Mouse (Mus musculus) frontal cortex, adult (tissue): ENCODE data around the gene Rffl.

Experiments
- ATAC-seq: cut with Nextera tagmentation; 2 replicates; pipeline ENCODE4 v1.9.2; 2017; ENCODE audit warnings: mild to moderate bottlenecking, moderate library complexity, mixed read lengths; ENCODE audit not compliant: low TSS enrichment

Gene Rffl

DNA sequence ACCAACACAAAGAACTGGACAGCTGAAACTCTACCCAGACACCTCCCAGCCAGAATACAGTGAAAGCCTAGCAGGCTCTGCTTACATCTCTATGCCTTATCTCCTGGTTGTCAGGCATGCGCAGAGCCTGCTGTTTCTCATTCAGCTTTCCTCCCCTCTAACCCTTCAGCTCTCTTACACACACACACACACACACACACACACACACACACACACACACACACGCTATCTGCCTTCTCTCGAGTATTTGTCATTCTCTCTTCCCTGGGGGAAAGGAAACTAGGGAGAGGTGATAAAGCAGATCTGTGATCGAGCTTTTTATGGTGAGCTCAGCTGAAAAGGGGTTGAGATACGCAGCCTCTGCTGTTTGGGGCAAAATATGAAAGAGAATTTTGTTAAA, 3.9 kb upstream of the Rffl start:
- ATAC-seq: no peak

DNA sequence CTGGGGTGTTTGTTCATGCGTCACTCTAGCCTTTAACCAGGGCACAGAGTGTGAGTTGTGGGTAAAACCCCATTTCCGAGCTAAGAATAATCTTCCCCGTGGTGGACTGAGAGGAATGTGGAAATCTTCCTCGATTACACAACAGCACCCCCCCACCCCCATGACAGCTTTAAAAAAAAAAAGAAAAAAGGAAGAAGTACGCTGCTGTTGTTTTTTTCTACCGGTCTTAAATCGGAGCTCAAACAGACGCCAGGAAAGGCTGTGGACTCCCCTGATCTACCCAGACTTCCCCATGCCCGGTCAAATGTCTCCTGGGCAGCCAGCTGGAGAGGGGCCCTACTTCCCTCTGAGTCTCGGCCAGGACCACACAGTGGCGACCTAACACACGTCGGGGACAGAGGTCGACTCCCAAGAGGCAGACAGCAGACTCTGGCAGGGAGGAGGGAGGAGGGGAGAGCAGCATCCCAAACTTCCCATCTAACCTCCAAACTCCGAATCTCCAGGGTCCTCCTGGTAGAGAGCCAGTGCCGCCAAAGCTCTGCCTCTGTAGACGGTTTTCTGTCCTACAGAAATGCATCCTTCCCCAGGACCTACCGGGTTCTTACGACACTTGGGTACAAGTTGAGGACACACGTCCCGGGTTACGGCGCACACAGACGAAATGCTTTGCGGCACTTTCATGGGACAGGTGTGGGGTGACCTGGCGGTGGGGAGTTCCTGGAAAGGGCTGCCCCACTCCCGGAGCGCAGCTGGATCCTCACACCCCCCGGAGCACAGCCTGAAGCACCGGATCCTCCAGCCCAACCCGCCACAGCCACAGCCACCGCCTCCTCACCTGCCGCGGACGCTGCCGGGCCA, 608 bp downstream of the Rffl start:
- ATAC-seq: peak; percentile 51

DNA sequence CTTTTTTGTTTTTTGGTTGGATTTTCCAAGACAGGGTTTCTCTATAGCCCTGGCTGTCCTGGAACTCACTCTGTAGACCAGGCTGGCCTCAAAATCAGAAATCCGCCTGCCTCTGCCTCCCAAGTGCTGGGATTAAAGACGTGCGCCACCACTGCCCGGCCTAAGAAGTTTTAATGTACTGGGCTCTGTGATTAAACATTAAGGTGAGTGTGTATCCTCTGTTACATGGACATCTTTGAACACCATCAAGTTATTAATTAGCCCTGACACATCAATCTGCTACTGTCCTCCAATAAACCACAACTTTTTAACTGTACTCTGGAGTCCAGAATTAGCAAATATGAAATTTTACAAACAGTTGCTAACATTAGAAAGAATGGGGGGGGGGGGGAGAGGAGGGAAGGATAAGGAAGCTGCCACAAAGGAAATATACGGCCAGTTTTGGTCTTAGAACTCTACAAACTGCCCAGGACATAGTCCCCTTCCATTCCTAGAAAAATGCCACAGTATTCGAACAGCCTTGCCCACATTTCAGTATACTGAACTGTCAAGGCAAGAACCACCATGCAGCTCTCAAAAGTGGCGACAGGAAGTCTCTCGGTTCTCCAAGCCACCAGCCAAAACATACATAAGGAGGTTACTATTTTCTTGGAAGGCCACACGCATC, 1.4 kb downstream of the Rffl start:
- ATAC-seq: peak; percentile 15; the same call in 1 of the 2 replicates

DNA sequence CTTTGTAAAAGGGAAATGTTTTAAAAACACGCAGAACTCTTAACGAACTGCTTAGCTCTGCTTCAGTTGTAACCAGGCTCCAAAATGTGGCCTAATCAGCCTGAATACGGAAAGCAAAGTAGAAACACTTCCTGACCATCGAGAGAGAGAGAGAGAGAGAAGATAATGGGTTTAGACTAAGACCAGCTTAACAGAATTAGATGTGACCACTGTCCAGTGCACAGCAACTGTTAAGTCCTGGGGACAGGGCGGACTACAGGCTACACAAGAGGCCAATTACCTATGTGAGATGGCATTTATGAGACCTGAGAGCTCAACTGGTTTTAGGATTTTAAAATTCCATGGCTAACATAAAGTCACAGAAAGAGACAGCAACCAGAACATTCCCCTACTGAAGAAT, 3.1 kb downstream of the Rffl start:
- ATAC-seq: no peak

DNA sequence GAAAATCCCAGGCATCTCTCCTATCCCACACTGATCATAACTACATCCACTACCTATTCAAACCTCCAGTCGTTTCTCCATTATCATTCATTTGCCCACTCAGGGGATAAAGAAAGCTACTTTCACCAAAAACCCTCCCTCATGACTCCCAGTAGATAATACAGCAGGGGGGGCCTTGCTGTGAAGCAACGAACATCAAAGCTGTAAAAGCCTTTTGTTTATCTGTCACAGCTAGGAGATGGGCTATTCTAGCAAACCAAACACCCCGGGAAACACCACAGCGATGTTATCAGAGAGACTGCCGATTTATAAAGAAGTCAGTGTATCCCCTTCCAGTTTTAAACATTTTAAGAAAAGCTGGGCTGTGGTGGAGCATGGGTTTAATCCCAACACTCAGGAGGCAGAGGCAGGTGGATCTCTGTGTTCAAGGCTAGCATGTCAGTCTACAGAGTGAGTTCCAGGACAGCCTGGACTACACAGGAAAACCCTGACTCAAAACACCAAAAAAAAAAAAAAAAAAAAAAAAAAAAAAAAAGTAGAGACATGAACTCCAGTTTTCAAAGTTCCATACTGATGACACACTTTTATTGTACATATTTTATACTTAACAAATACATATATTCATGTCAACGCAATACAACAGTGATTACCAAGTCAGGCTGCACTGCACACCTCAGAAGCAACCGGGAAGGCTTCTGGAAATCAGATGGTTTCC, 4.0 kb downstream of the Rffl start:
- no peak for ATAC-seq

DNA sequence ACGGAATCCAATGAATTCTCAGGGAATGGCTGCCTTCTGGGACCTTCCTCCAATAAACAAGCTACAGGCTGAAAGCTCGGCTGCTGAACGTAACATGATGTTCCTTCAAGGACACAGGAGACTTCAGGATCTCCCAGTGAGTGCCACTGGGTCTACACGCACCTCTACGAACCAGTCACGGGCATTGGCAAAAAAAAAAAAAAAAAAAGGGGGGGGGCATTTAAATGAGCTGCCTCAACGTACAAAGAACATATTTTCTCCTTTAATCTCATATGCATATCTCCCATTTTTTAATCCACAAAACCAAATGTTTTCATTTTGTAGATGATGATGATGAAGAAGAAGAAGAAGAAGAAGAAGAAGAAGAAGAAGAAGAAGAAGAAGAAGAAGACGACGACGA, 5.1 kb downstream of the Rffl start:
- no peak for ATAC-seq

DNA sequence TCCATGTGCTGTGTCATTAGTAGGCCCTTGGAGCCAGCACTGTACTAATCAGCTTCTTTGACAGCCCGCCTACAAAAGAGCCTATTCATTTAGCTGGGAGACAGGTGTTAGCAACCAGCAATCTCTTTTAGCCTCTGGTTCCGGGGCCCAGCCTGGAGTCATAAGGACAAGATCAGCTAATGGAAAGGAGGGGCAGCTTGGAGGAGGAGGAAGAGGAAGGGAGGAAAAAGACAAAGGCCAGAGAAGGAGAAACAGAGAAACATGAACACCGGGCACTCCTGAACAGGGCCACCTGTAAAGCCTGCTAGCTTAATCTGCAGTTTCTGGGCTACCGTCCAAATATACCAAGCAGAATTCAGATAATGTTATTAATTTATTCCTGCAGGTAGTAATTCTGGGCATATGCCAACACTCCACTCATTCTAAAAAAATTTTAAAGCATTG, 7.5 kb downstream of the Rffl start:
- ATAC-seq: no peak

DNA sequence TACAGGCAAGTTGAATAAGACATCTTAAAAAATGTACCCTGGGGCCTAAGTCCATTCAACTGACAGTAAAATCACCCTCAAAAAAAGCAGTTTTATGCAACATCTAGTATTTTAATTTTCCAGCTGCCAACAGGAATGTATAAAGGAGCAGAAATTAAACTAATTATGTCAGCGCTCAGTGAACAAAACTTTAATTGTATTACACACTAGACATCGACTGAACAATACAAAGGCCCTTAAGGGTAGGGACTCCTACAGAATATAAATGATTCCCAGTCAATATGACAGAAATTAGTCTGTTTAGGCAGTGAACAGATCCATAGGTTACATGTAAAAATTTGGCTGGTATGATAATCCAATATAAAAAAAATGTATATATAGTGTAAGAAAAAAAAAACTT, 8.0 kb downstream of the Rffl start:
- ATAC-seq: no peak

DNA sequence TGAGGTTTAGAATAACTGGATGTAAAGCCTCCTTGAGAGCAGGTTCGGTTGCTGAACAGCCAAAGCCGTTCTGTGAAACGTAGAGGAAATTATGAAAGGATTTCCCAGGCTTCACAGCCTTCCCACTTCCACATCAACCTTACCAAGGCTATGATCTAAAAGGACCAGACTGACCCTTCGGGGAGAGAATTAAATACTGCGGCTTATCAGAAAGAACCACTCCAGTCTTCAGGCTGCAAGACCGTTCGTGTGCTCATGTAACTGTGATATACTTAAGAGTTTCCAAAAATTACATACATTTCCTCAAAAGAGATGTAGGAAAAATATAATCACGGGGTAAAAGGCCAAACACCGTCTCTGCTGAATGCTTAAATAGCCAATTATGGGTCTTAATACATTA, 8.4 kb downstream of the Rffl start:
- no peak for ATAC-seq

DNA sequence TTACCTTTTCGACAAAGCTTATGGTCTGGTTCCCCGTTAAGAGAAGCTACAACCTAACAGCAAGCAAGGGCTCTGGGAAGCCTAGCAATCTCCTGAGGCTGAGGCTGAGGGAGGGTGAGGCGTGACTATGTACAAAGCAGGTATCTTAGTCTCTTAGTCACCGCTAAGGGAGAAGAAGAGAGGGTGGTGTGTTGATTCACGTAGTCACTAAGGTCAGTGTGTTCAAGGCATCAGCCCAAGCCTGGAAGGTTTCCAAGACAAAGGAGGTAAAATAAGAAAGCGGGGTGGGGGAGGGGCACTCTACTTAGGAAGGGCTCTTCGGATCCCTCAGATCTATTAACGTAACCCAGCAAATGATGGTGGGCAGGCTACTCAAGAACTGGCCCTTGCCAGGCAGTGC, 9.5 kb downstream of the Rffl start:
- ATAC-seq: no peak

DNA sequence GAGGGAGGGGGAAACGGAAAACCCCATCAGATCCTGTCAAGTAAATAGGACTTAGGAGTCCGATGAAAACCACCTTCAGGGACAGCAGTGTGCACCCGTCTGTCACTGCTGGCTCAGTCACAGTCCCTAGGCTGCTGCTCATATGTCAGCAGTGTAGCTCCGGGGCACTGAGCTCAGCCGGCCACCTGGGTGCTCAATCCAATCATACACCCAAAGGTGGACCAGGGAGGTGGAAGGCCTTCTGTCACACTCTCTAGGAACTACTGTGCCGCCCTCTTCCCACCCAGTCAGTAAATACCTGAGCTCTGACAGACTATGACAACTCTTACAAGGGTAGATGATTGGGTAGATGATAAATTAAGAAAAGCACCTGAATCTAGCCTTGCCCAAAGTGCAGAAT, 10.3 kb downstream of the Rffl start:
- ATAC-seq: no peak

DNA sequence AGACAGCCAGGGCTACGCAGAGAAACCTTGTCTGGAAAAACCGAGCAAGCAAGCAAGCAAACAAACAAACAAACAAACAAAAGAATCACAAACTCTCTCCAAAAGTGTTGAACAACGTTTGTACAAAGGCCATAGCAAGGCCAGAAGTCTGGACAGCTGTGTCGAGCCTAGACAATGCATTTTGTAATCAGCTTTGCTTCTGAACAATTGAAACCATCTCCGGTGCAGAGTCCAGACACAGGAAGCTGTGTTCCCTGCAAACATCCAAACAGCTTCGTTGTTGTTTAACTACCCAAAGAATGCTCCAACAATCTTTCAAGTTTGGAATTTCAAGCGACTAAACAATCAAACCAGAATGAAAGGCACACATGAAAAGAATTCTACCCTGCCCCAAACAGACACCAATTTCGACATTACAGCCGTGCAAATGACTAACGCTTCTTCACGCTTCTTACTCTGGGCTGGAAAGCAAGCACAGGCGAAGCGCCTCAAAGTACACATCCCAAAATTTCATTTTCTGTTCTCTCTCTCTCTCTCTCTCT, 13.6 kb downstream of the Rffl start:
- no peak for ATAC-seq

DNA sequence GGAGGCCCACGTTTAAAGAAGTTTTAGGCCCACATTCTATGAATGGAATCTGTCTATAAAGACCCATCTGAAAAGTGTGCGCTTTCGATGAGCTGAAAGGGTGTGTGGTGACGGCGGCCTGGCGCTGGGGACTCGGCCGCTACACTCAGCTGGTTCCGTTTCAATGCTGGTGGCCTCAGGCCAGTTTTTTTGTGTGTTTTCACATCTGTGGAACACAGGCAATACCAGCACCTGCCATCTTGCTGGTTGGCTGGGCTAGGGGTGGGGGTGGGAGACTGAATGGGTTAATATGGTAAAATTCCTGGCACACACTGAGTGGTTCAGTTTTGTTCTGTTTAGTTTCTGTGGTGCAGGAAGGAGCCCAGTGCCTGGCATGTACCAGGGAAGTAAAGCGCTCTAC, 15.0 kb downstream of the Rffl start:
- no peak for ATAC-seq

DNA sequence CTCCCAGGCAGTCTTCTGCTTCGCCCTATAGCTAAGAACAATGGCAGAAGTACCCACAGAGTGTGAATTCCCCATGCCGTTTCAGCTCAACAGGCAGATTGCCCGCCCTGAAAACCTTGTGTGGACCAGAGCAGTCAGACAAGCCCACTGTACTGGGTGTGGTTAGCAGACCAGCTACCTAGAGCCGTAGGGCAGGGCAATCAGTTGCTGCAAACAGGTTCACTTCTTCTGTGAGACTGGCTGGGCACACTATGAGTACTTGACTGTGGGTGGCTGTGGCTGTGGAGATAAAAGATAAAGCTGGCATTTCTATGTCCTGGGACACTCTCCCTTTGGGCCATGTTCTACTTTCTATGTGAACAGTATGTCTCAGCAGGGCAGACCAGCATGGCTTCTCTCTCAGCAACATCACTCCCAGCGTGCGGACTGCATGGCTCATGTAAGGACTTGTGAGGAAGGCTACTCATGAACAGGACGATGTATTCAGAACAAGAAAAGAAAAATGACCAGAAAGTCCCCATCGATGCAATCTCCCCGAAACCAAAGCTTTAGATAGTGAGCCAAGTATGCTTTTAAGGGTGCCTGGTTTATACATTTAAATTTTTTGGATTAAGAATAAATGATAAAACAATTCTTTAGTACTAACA, 15.6 kb downstream of the Rffl start:
- no peak for ATAC-seq

DNA sequence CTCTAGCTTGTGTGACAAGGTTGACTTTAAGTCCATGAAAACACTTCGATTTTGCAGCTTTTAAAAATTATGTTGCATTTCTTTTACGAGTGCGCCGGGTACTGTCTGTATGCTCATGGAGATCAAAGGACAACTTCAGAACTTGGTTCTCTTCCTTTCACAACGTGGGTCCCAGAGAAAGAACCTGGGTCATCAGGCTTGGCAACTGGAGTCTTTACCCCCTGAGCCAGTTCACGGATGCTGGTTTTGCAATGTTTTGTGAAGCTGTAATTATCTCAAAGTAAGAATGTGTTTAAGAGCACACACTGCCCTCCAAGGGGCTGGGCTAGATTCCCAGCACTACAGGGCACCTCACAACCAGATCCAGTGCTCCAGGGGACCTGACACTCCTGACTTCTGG, 16.9 kb downstream of the Rffl start:
- no peak for ATAC-seq

DNA sequence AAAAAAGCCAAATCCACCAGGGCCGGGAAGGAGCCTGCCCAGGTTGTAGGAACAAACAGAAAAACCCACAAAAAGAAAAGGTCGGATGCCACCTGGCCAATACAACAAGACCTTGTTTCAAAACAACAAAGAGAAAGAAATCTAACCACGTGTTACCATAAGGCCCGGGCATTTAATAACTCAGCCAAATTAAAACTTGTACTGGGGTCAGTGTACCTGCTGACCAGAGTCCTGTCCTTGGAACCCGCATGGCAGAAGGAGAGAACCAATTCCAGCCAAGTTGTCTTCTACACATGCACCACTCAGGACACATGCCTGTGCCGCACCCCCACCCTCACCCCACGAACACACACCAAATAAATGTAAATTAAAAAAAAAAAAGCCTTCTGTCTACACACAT, 18.1 kb downstream of the Rffl start:
- no peak for ATAC-seq

DNA sequence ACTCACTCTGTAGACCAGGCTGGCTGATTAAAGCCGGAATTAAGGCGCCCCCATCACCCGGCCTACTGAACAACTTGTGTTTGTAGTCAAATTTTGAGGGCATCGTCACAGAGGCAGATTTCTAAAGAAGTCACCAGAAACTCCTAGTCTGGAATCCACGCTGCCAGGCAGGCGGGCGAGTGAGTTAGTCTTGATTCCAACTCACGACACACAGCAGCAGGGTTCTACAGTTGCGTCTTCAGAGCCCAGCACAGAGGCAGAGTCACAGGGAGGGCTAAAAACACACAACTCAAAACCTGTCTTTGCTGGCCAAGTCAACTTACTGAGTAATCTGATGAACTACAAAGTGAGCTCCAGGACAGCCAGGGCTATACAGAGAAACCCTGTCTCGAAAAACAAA, 18.5 kb downstream of the Rffl start:
- no peak for ATAC-seq

DNA sequence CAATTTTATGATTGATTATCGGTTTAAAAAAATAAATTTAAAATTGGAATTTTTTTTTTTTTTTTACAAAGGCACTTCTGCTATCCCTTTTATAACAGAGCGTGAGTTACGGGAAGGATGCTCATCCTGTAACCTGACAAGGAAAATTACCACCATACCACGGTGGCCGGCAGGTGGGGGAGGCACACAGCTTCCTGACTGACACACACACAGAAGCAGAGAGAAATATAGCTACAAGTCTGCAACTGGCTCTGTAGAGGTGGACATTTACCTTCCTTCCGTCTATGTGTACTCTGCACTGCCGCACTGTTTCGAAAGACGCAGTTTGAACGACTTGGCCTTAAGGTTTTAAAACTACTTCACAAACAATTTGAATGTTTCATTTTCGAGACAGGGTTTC, 18.9 kb downstream of the Rffl start:
- no peak for ATAC-seq

DNA sequence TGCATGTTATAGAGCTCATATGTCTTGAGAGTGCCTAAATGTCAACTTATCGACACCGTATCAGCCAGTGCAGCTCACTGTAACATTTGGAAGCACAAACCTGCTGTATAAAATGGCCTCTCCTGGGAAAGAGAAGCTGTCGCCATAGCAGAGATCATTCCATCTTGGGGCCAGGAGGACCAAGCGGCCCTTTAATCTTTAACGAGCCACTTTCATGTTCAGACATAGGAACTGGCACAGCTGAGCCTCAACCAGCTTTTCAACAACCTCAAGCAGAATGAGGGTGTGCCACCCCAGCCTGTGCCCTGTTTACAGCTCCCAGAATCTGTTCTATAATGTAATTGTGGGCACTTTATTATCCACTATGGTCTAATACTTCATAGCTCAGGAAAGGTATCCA, 20.8 kb downstream of the Rffl start:
- no peak for ATAC-seq

DNA sequence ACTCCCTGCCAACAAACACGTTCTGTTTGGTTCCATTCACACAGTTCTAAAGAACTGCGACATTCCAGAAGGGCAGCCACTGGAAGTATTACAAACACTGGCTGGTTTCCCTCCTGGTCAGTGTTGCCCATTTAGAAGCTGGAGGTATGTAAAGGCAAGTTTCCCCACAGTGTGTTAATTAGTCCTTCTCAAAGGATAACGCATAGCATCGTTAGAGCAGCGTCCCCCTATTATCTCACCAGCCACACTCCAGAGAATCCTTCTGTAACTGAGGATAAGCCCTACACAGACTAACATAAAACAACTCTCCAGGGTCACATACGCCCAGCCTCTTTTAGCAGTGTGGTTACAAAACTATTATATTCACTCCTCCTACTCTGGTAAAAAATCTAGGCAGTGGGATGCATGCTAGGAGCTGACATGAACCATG, 23.4 kb downstream of the Rffl start:
- ATAC-seq: 0 out of 2 replicates have a peak, but pooled peaks have one; percentile 27

DNA sequence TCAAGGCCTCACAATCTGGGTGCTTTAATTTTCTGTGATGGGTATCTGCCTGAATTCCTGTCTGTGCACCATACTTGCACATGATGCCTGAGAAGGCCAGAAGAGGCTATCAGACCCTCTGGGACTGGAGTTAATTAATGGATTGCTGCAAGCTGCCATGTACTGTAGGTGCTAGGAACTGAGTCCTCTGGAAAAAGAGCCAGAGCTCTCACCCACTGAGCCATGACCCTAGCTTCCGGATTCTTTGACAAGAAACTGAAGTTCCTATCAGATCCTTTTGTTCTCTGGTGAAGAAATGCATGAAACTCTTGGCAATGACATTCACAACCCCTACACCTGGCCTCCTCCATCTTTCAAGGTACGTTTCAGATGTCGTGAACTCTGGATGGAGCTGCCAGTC, 24.1 kb downstream of the Rffl start:
- no peak for ATAC-seq

DNA sequence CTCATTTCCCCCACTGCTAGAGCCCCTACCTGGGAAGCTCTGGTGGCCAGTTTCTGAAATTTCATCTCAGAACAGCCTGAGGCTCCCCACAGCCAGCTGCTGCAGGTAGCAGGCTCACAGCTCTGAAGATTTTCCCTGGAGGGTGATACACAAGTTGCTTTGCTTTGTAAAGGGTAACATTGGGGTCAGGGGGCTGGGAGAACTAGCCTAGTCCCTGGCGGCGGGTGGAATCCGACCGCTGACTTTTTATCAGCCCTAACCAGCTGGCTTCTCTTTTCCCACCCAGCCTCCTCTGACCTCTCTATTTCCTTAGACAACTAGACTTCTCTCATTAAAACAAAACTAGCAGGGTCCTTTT, 25.0 kb downstream of the Rffl start:
- ATAC-seq: peak; percentile 26; the same call in 1 of the 2 replicates
